Mouse (Mus musculus) intestine, postnatal 0 days (tissue): ENCODE measurements around the gene Spire2. TPM values are rescaled to one million over a fixed set of nuclear protein-coding genes. Genes with fewer than 3 reads are reported as not detected.

Source experiments
- ATAC-seq: fragments of 200-750 bp; cut with Nextera tagmentation; 2 replicates; pipeline ENCODE4 v1.8.0; 2017; ENCODE audit warnings: mild to moderate bottlenecking, moderate TSS enrichment, moderate library complexity
- H3K27ac ChIP-seq: fragments of 300-500 bp; sonication (generic); 2 replicates; pipeline ENCODE4 v1.5.1; 2014; ENCODE audit warnings: mild to moderate bottlenecking, low read depth, low read length, moderate library complexity
- H3K27me3 ChIP-seq: fragments of 300-500 bp; sonication (generic); replicated peaks from 2 replicates; pipeline ENCODE4 v1.6.1; 2014; ENCODE audit warnings: low read length, mixed read lengths; ENCODE audit not compliant: control insufficient read depth, insufficient read depth
- H3K36me3 ChIP-seq: fragments of 300-500 bp; sonication (generic); 2 replicates; pipeline ENCODE4 v1.6.1; 2014; ENCODE audit warnings: mild to moderate bottlenecking, moderate library complexity; ENCODE audit not compliant: control insufficient read depth, insufficient read depth
- H3K4me1 ChIP-seq: fragments of 300-500 bp; sonication (generic); replicated peaks from 2 replicates; pipeline ENCODE4 v1.6.1; 2014; ENCODE audit warnings: antibody characterized with exemption, low read length, mixed read lengths; ENCODE audit not compliant: control insufficient read depth, insufficient read depth
- H3K4me2 ChIP-seq: fragments of 300-500 bp; sonication (generic); replicated peaks from 2 replicates; pipeline ENCODE4 v1.6.1; 2014; ENCODE audit warnings: low read depth, mild to moderate bottlenecking, moderate library complexity
- H3K4me3 ChIP-seq: fragments of 300-500 bp; sonication (generic); 2 replicates; pipeline ENCODE4 v1.5.1; 2014; ENCODE audit warnings: low read depth, low read length
- H3K9ac ChIP-seq: fragments of 300-500 bp; sonication (generic); 2 replicates; pipeline ENCODE4 v1.6.1; 2014; ENCODE audit warnings: mild to moderate bottlenecking, low read depth, low read length
- H3K9me3 ChIP-seq: fragments of 300-500 bp; sonication (generic); 2 replicates; pipeline ENCODE4 v1.6.1; 2016; ENCODE audit warnings: mixed run types; ENCODE audit not compliant: control insufficient read depth
- CTCF ChIP-seq: sonication (generic); IDR thresholded peaks from 2 replicates; pipeline ENCODE4 v1.5.1; 2016; ENCODE audit warnings: low read depth, mild to moderate bottlenecking, control low read depth, antibody characterized with exemption, moderate library complexity
- WGBS: fragments of 180-500 bp; shearing (Covaris S2); extraction: QIAGEN DNeasy Blood & Tissue Kit; methylation state at CpG from one replicate; pipeline ENCODE4 v1.1.7; 2014; 5-methylcytosine and 5-hydroxymethylcytosine counted together
- polyA plus RNA-seq: library from polyadenylated mRNA; unstranded; fragments of >200 nt; fragmentation: Nextera tagmentation; extraction: Ambion mirVana; gene quantifications from 2 replicates; pipeline ENCODE4 v1.2.1, GENCODE M21; 2015

Spire2 gene
- polyA plus RNA-seq, 1 experiment from 2014 or later, result 2.5 TPM

DNA sequence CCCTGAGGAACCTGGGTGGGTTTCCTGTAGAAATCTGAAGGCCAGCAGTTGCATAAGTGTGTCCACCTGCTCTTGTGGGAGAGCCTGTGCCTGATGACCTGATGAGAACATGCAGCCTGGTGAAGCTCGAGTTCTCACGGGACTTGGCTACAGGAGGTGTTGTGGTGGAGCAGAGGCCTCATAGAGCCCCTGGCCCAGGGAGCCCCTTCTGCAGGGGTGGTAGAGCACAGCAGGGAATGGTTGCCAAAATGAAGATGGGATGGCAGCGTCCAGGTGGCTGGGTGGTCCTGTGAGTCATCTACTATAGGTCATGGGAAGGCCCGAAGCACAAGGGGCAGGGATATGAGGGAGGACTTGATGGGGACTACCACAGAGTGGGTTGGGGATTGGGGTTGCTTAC lies 49.2 kb downstream of the Spire2 start:
- H3K36me3 ChIP-seq, result peaks cover 51% of the 10 kb centered on the region
- 0 out of 2 replicates have a peak, but pooled peaks cover 4% of the 10 kb centered on the region for H3K4me1 ChIP-seq
- no peak overlapping the region for H3K4me3 ChIP-seq
- no peak overlapping the region for H3K27ac ChIP-seq
- no peak overlapping the region for H3K4me2 ChIP-seq
- H3K9ac ChIP-seq, result no peak overlapping the region
- ATAC-seq, result no peak
- WGBS, result 84% methylated on average over 4 of the region's 4 CpGs
- no peaks in the 10 kb centered on the region for H3K9me3 ChIP-seq
- H3K27me3 ChIP-seq, result no peaks in the 10 kb centered on the region
- TF ChIP-seq CTCF, result no peak

DNA sequence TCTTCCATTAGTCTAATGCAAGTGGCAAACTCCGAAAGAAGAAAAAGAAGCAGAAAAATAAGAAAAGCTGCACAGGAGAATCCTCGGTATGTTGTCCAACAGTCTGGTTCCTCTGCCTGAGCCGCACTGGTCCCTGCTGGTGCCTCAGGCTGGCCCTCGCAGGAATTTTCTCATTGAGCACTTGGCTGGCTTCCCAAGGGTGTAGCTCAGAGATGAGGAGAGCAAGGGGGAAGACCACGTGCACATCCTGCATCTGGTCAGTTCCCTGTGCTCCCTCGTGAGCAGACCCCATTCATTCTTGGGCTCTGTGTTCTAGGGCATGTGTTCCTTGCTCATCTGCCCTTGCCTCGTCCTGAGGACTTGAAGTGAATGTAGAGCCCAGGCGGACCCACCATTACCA lies 50.0 kb downstream of the Spire2 start:
- no peak overlapping the region for H3K4me3 ChIP-seq
- no peak overlapping the region for H3K4me2 ChIP-seq
- no peak overlapping the region for H3K27ac ChIP-seq
- H3K36me3 ChIP-seq, result peaks cover 59% of the 10 kb centered on the region
- H3K4me1 ChIP-seq, result 0 out of 2 replicates have a peak, but pooled peaks cover 4% of the 10 kb centered on the region
- 78% methylated on average over 8 of the region's 8 CpGs for WGBS
- no peaks in the 10 kb centered on the region for H3K9me3 ChIP-seq
- H3K27me3 ChIP-seq, result no peaks in the 10 kb centered on the region
- ATAC-seq, result no peak
- H3K9ac ChIP-seq, result no peak overlapping the region
- no peak for TF ChIP-seq CTCF

DNA sequence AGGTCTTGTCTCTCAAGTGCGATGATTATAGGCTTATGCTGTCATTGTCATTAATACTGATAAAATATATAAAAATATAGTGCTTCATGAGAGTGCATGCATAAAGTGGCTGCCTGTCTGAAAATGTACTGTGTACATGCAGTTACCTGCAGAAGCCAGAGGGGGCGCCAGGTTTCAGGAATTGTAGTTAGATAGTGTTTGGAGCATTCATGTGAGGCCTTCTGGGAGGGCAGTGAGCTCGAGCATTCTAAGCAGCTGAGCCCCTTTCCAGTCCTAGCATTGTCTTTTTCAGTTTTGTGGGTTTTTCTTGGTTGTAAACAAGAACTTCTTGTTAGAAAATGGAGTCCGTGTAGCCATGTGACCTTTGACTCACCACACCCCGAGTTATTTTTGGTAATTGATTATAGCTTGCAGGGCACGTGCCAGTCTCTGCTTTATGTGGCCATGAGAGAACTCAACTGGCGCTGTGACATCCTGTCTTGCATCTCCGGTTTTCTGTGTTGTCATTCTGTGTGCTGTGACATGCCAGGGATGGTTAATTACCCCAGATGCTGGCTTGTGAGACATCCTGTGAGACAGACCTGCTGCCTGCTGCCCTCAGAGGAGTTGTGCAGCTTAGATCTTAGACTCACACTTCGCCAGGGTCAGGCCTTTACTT lies 52.5 kb downstream of the Spire2 start:
- Histone ChIP-seq H3K27ac (peak overlapping the region; percentile 17; the same call in 1 of the 2 replicates), H3K36me3 (peaks cover 84% of the 10 kb centered on the region), H3K4me1 (0 out of 2 replicates have a peak, but pooled peaks cover 4% of the 10 kb centered on the region), H3K27me3 (no peaks in the 10 kb centered on the region), H3K9ac (no peak overlapping the region), H3K9me3 (no peaks in the 10 kb centered on the region), H3K4me3 (no peak overlapping the region), H3K4me2 (no peak overlapping the region)
- peak; percentile 80 for TF ChIP-seq CTCF
- WGBS, result 40% methylated on average over 9 of the region's 9 CpGs
- peak; percentile 19; the same call in 1 of the 2 replicates for ATAC-seq

DNA sequence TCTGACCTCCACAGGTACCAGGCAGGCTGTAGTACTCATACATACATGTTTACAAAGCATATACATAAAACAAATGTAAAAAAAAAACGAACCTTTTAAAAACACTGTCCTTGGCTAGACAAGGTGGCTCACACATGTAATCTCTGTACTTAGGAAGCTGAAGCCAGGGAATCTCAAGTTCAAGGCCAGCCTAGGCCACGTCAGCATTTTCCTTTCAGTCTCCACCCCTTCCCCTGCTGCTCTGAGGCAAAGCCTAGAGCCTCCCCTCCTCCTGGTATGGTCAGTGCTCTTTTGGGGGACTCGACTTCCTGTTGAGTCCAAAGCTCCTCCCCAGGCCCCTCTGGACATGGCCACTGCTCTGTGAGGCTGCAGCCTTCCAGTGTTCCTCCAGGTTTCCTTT lies 54.5 kb downstream of the Spire2 start:
- Histone ChIP-seq H3K4me2 (no peak overlapping the region), H3K4me3 (no peak overlapping the region), H3K27ac (no peak overlapping the region), H3K27me3 (no peaks in the 10 kb centered on the region), H3K9ac (no peak overlapping the region), H3K36me3 (peaks cover 95% of the 10 kb centered on the region), H3K9me3 (no peaks in the 10 kb centered on the region), H3K4me1 (0 out of 2 replicates have a peak, but pooled peaks cover 4% of the 10 kb centered on the region)
- no peak for ATAC-seq
- 73% methylated on average over 3 of the region's 3 CpGs for WGBS
- no peak for TF ChIP-seq CTCF

DNA sequence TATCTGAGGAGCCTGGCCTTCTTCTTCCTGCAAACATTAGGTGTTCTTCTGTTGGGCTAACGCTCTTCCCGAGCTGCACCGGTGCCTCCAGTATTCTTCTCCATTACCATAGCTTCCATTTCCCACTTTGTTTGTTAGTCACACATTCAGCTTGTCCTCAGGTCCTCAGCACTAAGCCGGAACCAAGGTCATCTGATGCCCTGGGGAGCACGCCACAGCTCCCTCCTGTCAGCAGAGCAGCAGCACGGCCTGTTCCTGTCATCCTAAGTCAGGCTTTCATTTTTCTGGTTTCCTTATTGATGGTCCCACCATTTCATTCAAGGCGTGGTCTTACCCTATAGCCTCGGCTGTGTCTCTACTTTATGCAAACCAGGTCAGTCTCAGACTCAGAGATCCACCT lies 55.3 kb downstream of the Spire2 start:
- no peak for ATAC-seq
- no peak overlapping the region for H3K9ac ChIP-seq
- WGBS, result 85% methylated on average over 8 of the region's 8 CpGs
- no peaks in the 10 kb centered on the region for H3K9me3 ChIP-seq
- TF ChIP-seq CTCF, result no peak
- peak overlapping the region; percentile 21; the same call in 1 of the 2 replicates for H3K27ac ChIP-seq
- no peaks in the 10 kb centered on the region for H3K27me3 ChIP-seq
- no peak overlapping the region for H3K4me2 ChIP-seq
- 0 out of 2 replicates have a peak, but pooled peaks cover 4% of the 10 kb centered on the region for H3K4me1 ChIP-seq
- no peak overlapping the region for H3K4me3 ChIP-seq
- peaks cover 95% of the 10 kb centered on the region for H3K36me3 ChIP-seq

DNA sequence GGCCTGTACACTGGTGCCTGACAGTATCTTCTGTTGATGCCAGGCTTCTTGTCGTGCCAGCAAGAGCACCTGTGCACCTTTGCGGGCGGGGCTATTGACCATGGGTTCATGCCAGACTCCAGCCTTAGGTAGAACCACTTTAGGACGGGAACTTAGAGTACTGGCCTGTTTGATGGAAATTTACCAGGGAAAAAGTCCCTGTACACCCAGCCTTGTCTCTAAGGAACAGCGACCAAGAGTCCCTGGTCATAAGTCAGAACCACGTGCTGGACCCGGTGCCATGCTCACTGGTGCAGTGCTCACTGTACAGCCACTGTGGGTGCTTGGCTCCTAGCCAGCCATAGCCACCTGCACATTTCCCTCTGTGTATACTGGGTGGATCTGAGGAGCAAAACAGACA lies 56.5 kb downstream of the Spire2 start:
- no peak overlapping the region for H3K9ac ChIP-seq
- H3K27me3 ChIP-seq, result no peaks in the 10 kb centered on the region
- 0 out of 2 replicates have a peak, but pooled peaks cover 4% of the 10 kb centered on the region for H3K4me1 ChIP-seq
- WGBS, result 91% methylated on average over 7 of the region's 7 CpGs
- no peak overlapping the region for H3K4me3 ChIP-seq
- TF ChIP-seq CTCF, result no peak
- no peaks in the 10 kb centered on the region for H3K9me3 ChIP-seq
- H3K36me3 ChIP-seq, result peaks cover 95% of the 10 kb centered on the region
- no peak for ATAC-seq
- no peak overlapping the region; the same call in 1 of the 2 replicates for H3K27ac ChIP-seq
- no peak overlapping the region for H3K4me2 ChIP-seq
